Mouse (Mus musculus) stomach, postnatal 0 days (tissue): ENCODE results near the gene Baiap2l2.

Source experiments
- CTCF ChIP-seq: IDR thresholded peaks from 2 replicates; pipeline ENCODE4 v1.5.1; 2016; ENCODE audit warnings: antibody characterized with exemption, low read depth, mild to moderate bottlenecking, moderate library complexity
- EP300 ChIP-seq: optimal IDR thresholded peaks from 2 replicates; pipeline ENCODE3; 2016; ENCODE audit warnings: antibody characterized with exemption

DNA sequence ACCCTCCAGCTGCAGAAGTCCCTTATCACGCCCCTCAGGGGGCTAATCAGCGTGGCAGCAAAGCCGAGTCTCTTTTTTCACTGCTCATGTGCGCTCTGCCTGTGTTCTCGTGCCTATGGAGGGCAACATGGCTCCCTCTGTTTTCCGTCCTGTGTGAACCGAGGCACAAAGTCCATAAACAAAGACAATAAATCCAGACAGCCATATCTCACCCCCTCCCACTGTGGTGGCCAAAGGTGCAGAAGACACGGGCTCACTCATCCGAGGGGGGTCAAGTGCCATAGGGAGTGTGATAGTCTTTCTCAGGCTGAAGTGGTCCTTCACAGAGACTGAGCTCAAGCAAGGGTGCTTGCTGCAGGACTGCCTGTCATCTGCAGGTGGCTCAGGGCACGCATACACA, 12.3 kb downstream of the Baiap2l2 start:
- TF ChIP-seq CTCF (no peak), EP300 (no peak)
